Mouse (Mus musculus) Patski (cell line): Measurements from ENCODE around the gene Clmn. TPM values are rescaled to one million over a fixed set of nuclear protein-coding genes. Genes with fewer than 3 reads are reported as not detected.

Experiments
- ATAC-seq: fragments of 100-300 bp; one replicate; pipeline ENCODE4 v1.8.0; 2021
- CTCF ChIA-PET: fragments of 350-600 bp; sonication (Branson Sonifier 250); formaldehyde crosslinking; loops from one replicate; lab custom pipeline; 2022; ENCODE audit warnings: inconsistent platforms; lab: Charles Lee
- POLR2A ChIA-PET: fragments of 350-600 bp; sonication (Branson Sonifier 250); formaldehyde crosslinking; loops from one replicate; lab custom pipeline; 2022; ENCODE audit warnings: antibody characterized with exemption, inconsistent platforms; lab: Charles Lee
- DNase-seq: peaks from one replicate; pipeline ENCODE4 v3.0.0-alpha.2; 2011; ENCODE audit warnings: low read depth, low spot score
- H3K27me3 ChIP-seq: fragments of 371-371 bp; one replicate; pipeline ENCODE4 v1.5.1; 2021
- CTCF ChIP-seq: fragments of 100-300 bp; IDR thresholded peaks from one replicate; pipeline ENCODE4 v1.5.1; 2021
- in situ Hi-C: fragments of 300-500 bp; cut with MboI; formaldehyde crosslinking; loops from 3 replicates; pipeline ENCODE4 v1.11.1; 2018; ENCODE audit warnings: low pct_unique_long_range_greater_than_20kb, mixed read lengths
- polyA plus RNA-seq: library from polyadenylated mRNA; unstranded; gene quantifications from one replicate; pipeline ENCODE4 v1.2.3, GENCODE M21; 2021

Clmn gene
- polyA plus RNA-seq, 1 experiment from 2014 or later = 43.8 TPM

DNA sequence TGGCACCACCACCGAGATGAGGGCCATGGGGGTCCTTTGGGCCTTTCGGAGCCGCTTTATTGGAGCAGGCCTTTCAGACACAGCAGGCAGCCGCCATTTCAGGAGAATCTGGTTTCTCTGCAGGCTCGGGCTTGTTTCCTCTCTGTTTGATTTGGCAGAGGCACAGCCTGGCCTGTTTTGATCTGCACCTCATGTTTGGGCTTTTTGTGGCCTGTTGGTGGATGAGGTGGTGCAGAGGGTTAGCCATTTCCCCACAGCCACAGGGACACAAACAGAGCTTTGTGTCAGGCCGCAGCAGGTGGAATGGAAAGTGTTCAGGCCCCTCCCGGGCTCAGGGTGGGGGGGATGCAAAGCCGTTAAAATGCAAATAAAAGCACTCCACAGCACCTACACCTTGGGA, 36.4 kb upstream of the Clmn start:
- no peak for ATAC-seq
- ChIA-PET POLR2A (no interaction called here), CTCF (interaction anchor here (0.9 to 3.7 kb wide), 2 partner anchors 9 to 38 kb away, joined by 3 to 14 read pairs; no protein-coding TSS in a partner anchor)
- H3K27me3 ChIP-seq = no peaks in the 10 kb centered on the region
- TF ChIP-seq CTCF = no peak
- in situ Hi-C loops = loop anchor here (25.0 kb wide), 2 partner anchors 839 to 1214 kb away; partner anchors contain the start of genes Serpina16 and Serpina1f
- no peak for DNase-seq

DNA sequence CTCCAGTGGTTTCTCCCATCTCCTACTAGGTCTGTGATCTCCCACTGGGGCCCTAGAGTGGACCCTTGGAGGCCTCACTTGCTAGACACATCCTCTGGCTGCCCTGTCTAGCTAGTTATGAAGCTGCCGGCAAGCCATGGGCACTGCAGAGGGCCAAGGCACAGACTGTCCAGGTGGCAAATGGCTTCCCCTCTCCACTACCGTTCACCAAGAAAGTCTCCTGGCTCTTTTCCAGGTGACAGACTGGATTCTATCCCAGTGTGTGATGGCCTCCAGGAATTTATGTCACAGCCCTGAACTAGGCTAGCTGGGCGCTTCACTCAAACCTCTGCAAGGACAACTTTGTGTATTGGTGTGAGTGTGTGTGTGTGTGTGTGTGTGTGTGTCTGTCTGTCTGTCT, 35.0 kb upstream of the Clmn start:
- POLR2A ChIA-PET = interaction anchor here (0.7 kb wide), 1 partner anchor 107 kb away, joined by 3 read pairs; no protein-coding TSS in a partner anchor
- CTCF ChIA-PET = interaction anchor here (0.9 to 3.7 kb wide), 2 partner anchors 40 to 97 kb away, joined by 3 to 14 read pairs; no protein-coding TSS in a partner anchor
- DNase-seq = no peak
- no peak for ATAC-seq
- in situ Hi-C loops = loop anchor here (25.0 kb wide), 2 partner anchors 838 to 1213 kb away; partner anchors contain the start of genes Serpina16 and Serpina1f
- no peak for TF ChIP-seq CTCF
- no peaks in the 10 kb centered on the region for H3K27me3 ChIP-seq

DNA sequence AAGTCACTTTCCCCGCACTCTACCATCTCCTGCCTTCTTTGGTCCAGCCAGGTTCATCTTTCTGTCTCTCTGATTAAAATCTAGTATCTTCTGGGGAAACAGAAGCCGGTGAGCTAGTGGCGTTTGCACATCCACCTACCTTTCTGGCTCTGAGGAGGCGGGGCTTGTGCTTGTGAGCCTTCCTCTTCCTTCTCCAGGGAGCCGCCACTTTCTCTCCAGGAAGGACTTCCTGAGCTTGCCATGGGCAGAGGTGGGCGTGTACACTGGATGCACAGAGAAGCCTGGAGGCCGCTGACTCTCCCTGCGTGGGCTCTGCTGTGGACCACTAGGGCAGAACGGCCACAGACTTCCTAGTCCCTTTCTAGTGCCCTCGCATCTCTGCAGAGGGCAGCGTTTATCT, 34.3 kb upstream of the Clmn start:
- CTCF ChIA-PET = interaction anchor here (0.9 to 3.7 kb wide), 2 partner anchors 40 to 96 kb away, joined by 3 to 14 read pairs; no protein-coding TSS in a partner anchor
- ATAC-seq = no peak
- TF ChIP-seq CTCF = no peak
- in situ Hi-C loops = no loop called here
- no peak for DNase-seq
- no peaks in the 10 kb centered on the region for H3K27me3 ChIP-seq
- POLR2A ChIA-PET = interaction anchor here (1.7 kb wide), 1 partner anchor 36 kb away, joined by 4 read pairs; no protein-coding TSS in a partner anchor

DNA sequence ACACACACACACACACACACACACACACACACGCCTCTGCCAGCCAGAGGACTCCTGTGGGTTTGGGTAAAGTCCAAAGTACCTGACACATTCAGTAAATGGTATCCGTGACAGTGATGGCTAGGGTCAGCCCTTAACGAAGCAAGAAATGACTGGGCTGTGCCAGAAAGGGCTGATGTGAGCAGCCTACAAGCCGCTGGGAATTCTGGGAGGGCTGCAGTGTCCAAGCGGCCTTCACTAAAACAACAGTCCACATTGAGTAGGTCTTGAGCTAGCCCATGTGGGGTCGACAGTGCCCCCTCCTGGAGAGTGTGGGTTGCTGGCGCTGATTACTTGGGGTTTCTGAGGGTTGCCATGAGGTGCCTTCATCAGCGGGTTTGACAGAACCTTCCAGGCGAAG, 33.8 kb upstream of the Clmn start:
- ATAC-seq (no peak), DNase-seq (no peak)
- CTCF ChIA-PET = interaction anchor here (3.7 kb wide), 1 partner anchor 41 kb away, joined by 14 read pairs; no protein-coding TSS in a partner anchor
- no peaks in the 10 kb centered on the region for H3K27me3 ChIP-seq
- TF ChIP-seq CTCF = no peak
- POLR2A ChIA-PET = interaction anchor here (1.7 kb wide), 1 partner anchor 35 kb away, joined by 4 read pairs; no protein-coding TSS in a partner anchor
- in situ Hi-C loops = no loop called here

DNA sequence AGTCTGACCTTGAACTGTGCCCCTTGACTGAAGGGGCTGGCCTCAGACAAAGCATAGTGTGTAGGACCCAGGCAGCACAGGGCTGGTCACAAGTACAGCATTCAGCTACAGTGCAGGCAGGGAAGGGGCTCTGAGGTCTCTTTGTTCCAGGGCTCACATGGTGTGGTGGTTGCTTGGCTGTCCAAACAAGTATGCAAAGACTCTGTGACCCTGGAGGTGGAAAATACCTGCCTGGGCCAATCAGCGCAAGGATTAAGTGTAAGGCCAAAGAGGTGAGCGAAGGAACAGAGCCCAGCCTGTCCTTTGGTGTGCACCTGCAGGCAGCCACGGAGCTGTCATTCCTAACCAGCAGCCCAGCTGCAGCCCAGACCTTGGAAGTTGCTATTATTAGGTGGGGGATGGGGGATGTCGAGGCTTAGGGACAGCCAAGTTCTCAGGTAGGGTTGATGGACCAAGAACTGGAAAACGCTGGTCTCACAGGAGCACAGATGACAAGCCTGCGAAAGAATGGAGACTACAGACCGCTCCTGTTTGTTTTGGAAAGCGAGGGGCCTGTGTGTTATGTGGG, 32.3 kb upstream of the Clmn start:
- no peaks in the 10 kb centered on the region for H3K27me3 ChIP-seq
- no peak for TF ChIP-seq CTCF
- ATAC-seq (peak; percentile 72), DNase-seq (peak; percentile 93)
- ChIA-PET CTCF (interaction anchor here (1.1 kb wide), 1 partner anchor 56 kb away, joined by 3 read pairs; no protein-coding TSS in a partner anchor), POLR2A (interaction anchor here (0.6 to 2.4 kb wide), 2 partner anchors 16 to 33 kb away, joined by 3 to 18 read pairs; partner anchors contain the start of gene Clmn)
- in situ Hi-C loops = no loop called here

DNA sequence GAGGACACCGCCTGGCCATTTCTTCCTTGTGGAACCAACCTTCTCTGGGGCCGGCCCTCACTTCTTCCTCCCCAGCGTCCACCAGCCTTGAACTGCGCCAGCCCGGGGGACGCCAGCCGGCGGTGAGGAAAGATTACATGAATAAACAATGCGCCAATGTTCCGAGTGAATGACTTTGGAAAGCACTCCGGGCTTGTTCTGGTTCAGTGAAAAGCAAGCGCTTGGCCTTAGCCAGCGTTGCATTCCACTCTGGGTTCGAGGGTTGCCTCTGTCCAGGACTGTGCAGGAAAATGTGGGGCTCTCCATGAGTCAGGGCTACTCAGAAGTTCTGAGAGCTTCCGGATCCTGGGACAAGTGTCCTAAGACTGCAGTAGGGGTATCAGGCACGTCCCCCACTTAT, 31.8 kb upstream of the Clmn start:
- CTCF ChIA-PET = interaction anchor here (1.1 kb wide), 1 partner anchor 57 kb away, joined by 3 read pairs; no protein-coding TSS in a partner anchor
- DNase-seq = peak; percentile 91
- H3K27me3 ChIP-seq = no peaks in the 10 kb centered on the region
- no peak for TF ChIP-seq CTCF
- ATAC-seq = peak; percentile 88
- in situ Hi-C loops = no loop called here
- POLR2A ChIA-PET = interaction anchor here (0.6 to 2.4 kb wide), 2 partner anchors 17 to 33 kb away, joined by 3 to 18 read pairs; partner anchors contain the start of gene Clmn

DNA sequence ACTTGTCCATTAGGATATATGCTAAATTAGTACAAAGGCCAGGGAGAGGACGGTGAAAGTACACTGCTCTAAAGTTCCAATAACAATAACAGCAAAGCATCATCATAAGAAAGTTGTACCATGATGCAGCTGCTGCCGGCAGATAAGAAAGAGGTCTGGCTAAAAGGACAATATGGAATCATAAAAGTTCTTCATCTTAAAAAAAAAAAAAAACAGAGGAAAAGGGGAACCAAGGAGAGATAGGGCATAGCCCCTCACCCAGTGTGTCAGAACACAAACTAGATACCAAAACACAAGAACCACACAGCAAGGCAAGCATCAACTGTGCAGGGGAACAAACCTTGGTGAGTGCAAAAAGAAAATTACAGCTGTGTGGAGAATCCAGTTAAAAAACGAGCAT, 27.4 kb upstream of the Clmn start:
- H3K27me3 ChIP-seq = no peaks in the 10 kb centered on the region
- ChIA-PET CTCF (no interaction called here), POLR2A (no interaction called here)
- in situ Hi-C loops = no loop called here
- no peak for DNase-seq
- TF ChIP-seq CTCF = no peak
- no peak for ATAC-seq

DNA sequence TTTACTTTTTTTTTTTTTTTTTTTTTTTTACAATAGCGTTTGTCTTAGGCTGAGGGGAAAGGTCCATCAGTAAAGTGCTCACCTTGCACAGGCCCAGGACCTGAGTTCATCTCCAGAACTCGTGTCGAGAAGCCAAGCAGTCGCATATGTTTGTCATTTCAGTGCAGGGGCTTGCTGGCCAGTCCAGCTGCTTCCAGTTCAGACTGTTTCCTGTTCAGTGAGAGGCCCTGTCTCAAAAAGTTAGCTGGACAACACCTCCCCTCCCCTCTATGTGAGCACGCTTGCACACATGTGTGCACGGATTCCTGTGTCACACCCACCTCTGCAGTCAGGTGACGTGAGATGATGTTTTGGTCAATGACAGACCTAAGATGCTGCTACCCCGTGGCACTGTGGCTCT, 25.2 kb upstream of the Clmn start:
- no peak for ATAC-seq
- no peaks in the 10 kb centered on the region for H3K27me3 ChIP-seq
- CTCF ChIA-PET = no interaction called here
- POLR2A ChIA-PET = no interaction called here
- DNase-seq = no peak
- TF ChIP-seq CTCF = no peak
- in situ Hi-C loops = no loop called here

DNA sequence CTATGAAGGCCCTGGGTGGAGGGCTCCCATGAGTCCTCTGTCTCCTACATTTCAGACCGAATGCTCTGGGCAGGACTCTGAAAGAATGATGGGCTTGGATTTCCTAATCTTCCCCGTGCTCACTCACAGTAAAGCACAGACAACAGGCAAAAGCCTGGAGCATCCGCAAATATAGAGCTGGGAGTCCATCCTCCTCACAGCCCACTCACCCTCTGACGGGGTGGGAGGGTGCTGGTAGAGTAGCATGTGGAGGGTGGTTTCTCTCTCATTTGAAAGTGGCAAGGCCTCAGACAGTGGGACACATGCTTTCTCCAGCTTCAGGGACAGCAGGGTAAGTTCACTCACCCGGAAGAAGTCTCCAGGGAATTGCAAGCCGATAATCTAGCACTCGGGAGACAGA, 21.2 kb upstream of the Clmn start:
- no peak for ATAC-seq
- no peaks in the 10 kb centered on the region for H3K27me3 ChIP-seq
- POLR2A ChIA-PET = no interaction called here
- TF ChIP-seq CTCF = no peak
- CTCF ChIA-PET = no interaction called here
- no peak for DNase-seq
- in situ Hi-C loops = no loop called here

DNA sequence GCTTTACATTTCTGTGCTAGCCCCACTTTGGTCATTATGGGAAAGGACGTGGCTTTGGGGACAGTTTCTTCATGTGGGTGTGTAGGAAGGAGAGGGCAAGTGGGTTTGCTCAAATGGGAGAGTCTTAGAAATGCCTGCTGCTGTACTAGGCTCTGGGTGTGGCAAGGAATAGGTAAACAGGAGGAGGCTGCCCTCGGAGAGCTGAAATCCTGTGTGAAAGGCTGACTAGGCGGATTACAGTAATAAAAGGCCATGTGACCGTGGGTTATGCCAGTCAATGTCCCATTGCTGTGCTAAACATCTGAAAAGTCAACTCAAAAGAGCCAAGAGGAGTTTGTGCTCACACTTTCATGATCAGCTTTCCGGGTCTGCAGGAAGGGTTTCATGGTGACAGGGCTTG, 17.7 kb upstream of the Clmn start:
- no peaks in the 10 kb centered on the region for H3K27me3 ChIP-seq
- ATAC-seq = no peak
- TF ChIP-seq CTCF = no peak
- CTCF ChIA-PET = interaction anchor here (0.8 to 1.7 kb wide), 2 partner anchors 8 to 18 kb away, joined by 3 to 4 read pairs; no protein-coding TSS in a partner anchor
- in situ Hi-C loops = no loop called here
- POLR2A ChIA-PET = no interaction called here
- DNase-seq = no peak

DNA sequence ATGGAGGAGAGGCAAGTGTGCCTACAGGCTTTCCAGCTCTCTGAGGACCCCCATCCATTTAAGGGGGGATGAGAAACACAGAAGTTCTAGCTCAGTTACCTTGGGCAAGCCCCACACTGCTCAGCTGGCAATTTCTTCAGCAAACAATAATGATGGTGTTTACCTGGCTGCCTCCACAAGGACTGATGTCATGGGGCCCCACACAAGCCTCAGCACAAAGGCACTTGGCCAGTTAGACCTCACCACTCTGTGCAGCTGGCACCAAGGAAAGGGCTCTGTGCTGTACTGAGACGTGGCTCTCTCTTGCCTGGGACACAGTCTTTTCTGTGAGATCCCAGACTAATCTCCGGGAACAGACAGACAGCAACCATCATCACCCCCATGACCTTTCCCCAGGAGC, 17.2 kb upstream of the Clmn start:
- ChIA-PET POLR2A (no interaction called here), CTCF (interaction anchor here (1.7 kb wide), 1 partner anchor 8 kb away, joined by 4 read pairs; no protein-coding TSS in a partner anchor)
- in situ Hi-C loops = no loop called here
- ATAC-seq = no peak
- no peak for TF ChIP-seq CTCF
- no peaks in the 10 kb centered on the region for H3K27me3 ChIP-seq
- no peak for DNase-seq
